Mouse (Mus musculus) CH12.LX (cell line): ENCODE data around the gene Tkt. TPM values are rescaled to one million over a fixed set of nuclear protein-coding genes. Genes with fewer than 3 reads are reported as not detected.
A peak's percentile ranks its signal among the peaks of the same experiment; 100 is the strongest.

ENCODE experiments used
- DNase-seq: peaks from one replicate; pipeline ENCODE4 v3.0.0-alpha.2; 2013; ENCODE audit errors: extremely low read depth
- H3K27ac ChIP-seq: 2 replicates; pipeline ENCODE4 v1.5.1; 2012; ENCODE audit warnings: low read depth, mild to moderate bottlenecking, control low read depth, moderate library complexity; ENCODE audit not compliant: insufficient read depth
- H3K27me3 ChIP-seq: replicated peaks from 2 replicates; pipeline ENCODE3; 2012; ENCODE audit warnings: inconsistent platforms
- H3K36me3 ChIP-seq, 2 experiments: replicated peaks in 1 of 2; 2 replicates each; pipeline versions ENCODE3 to v1.6.1; 2012; ENCODE audit warnings: inconsistent platforms in 1 of 2, low read length in 1 of 2, mild to moderate bottlenecking in 1 of 2, mixed read lengths in 1 of 2, moderate library complexity in 1 of 2; ENCODE audit not compliant: control insufficient read depth in 1 of 2, insufficient read depth in 1 of 2
- H3K4me1 ChIP-seq, 2 experiments: 2 replicates each; pipeline ENCODE4 v1.6.1; 2012; ENCODE audit warnings: inconsistent platforms in 1 of 2, moderate library complexity in 1 of 2; ENCODE audit not compliant: insufficient read depth in 2 of 2, control insufficient read depth in 1 of 2
- H3K4me2 ChIP-seq: 2 replicates; pipeline ENCODE4 v1.6.1; 2012; ENCODE audit warnings: low read depth, mild to moderate bottlenecking, control low read depth; ENCODE audit not compliant: poor library complexity, insufficient read depth, severe bottlenecking
- H3K4me3 ChIP-seq, 3 experiments: fragments of 150-350 bp in 1 of 3; sonication (generic) in 1 of 3; replicated peaks in 1 of 3; 2 replicates each; pipeline versions ENCODE3 to v1.5.1; 2011 to 2012; ENCODE audit warnings: low read depth in 2 of 3, low read length in 2 of 3, mild to moderate bottlenecking in 2 of 3, moderate library complexity in 2 of 3, control low read depth in 1 of 3, improper control_type of control experiment in 1 of 3, inconsistent platforms in 1 of 3, mixed read lengths in 1 of 3; ENCODE audit not compliant: poor library complexity in 1 of 3
- H3K79me2 ChIP-seq: replicated peaks from 2 replicates; pipeline ENCODE4 v1.6.1; 2012; ENCODE audit warnings: mild to moderate bottlenecking, moderate library complexity; ENCODE audit not compliant: control insufficient read depth, poor library complexity, insufficient read depth, severe bottlenecking; ENCODE audit errors: extremely low read depth
- H3K9ac ChIP-seq: 2 replicates; pipeline ENCODE4 v1.6.1; 2012; ENCODE audit warnings: low read depth, mild to moderate bottlenecking, control low read depth, moderate library complexity; ENCODE audit not compliant: insufficient read depth
- H3K9me3 ChIP-seq: replicated peaks from 2 replicates; pipeline ENCODE3; 2012; ENCODE audit warnings: low read length, inconsistent platforms, mixed read lengths
- BHLHE40 ChIP-seq: IDR thresholded peaks from 2 replicates; pipeline ENCODE4 v1.6.1; 2011; ENCODE audit warnings: mild to moderate bottlenecking, low read depth, low read length, improper control_type of control experiment
- CHD1 ChIP-seq: IDR thresholded peaks from 2 replicates; pipeline ENCODE4 v1.6.1; 2012; ENCODE audit warnings: low read depth, low read length, improper control_type of control experiment, inconsistent platforms
- CHD2 ChIP-seq: IDR thresholded peaks from 2 replicates; pipeline ENCODE4 v1.6.1; 2011; ENCODE audit warnings: low read length, improper control_type of control experiment
- ELF1 ChIP-seq: IDR thresholded peaks from 2 replicates; pipeline ENCODE4 v1.6.1; 2014; ENCODE audit warnings: low read depth, mild to moderate bottlenecking, inconsistent platforms, low read length, improper control_type of control experiment
- EP300 ChIP-seq: IDR thresholded peaks from 2 replicates; pipeline ENCODE4 v1.6.1; 2011; ENCODE audit warnings: low read length, improper control_type of control experiment
- GABPA ChIP-seq: IDR thresholded peaks from 2 replicates; pipeline ENCODE4 v1.6.1; 2012; ENCODE audit warnings: low read depth, low read length, improper control_type of control experiment, inconsistent platforms; ENCODE audit not compliant: insufficient replicate concordance
- IRF4 ChIP-seq: IDR thresholded peaks from 2 replicates; pipeline ENCODE4 v1.6.1; 2014; ENCODE audit warnings: low read depth, mild to moderate bottlenecking, inconsistent platforms, low read length, improper control_type of control experiment
- JUND ChIP-seq: conservative IDR thresholded peaks from 2 replicates; pipeline ENCODE4 v1.6.1; 2011; ENCODE audit warnings: low read depth, low read length, improper control_type of control experiment
- KAT2A ChIP-seq: IDR thresholded peaks from 2 replicates; pipeline ENCODE4 v1.6.1; 2012; ENCODE audit warnings: low read length, improper control_type of control experiment, inconsistent platforms; ENCODE audit not compliant: insufficient replicate concordance
- MAX ChIP-seq: IDR thresholded peaks from 2 replicates; pipeline ENCODE4 v1.6.1; 2011; ENCODE audit warnings: low read length, improper control_type of control experiment
- MEF2A ChIP-seq: IDR thresholded peaks from 2 replicates; pipeline ENCODE4 v1.6.1; 2014; ENCODE audit warnings: low read depth, mild to moderate bottlenecking, inconsistent platforms, low read length, improper control_type of control experiment, borderline replicate concordance
- NELFE ChIP-seq: IDR thresholded peaks from 2 replicates; pipeline ENCODE4 v1.6.1; 2011; ENCODE audit warnings: low read depth, low read length, improper control_type of control experiment
- NRF1 ChIP-seq: IDR thresholded peaks from 2 replicates; pipeline ENCODE4 v1.6.1; 2014; ENCODE audit warnings: low read depth, mild to moderate bottlenecking, inconsistent platforms, low read length, improper control_type of control experiment, moderate library complexity
- PAX5 ChIP-seq: IDR thresholded peaks from 2 replicates; pipeline ENCODE4 v1.6.1; 2012; ENCODE audit warnings: low read length, inconsistent platforms, mixed read lengths
- POLR2AphosphoS2 ChIP-seq: IDR thresholded peaks from 2 replicates; pipeline ENCODE4 v1.6.1; 2011; ENCODE audit warnings: low read depth, low read length, improper control_type of control experiment
- SMC3 ChIP-seq: IDR thresholded peaks from 2 replicates; pipeline ENCODE4 v1.6.1; 2011; ENCODE audit warnings: low read depth, low read length, improper control_type of control experiment
- TBP ChIP-seq: conservative IDR thresholded peaks from 2 replicates; pipeline ENCODE4 v1.6.1; 2011; ENCODE audit warnings: low read depth, low read length, improper control_type of control experiment
- UBTF ChIP-seq: IDR thresholded peaks from 2 replicates; pipeline ENCODE4 v1.6.1; 2012; ENCODE audit warnings: low read depth, mild to moderate bottlenecking, inconsistent platforms, low read length, improper control_type of control experiment, moderate library complexity
- USF1 ChIP-seq: IDR thresholded peaks from 2 replicates; pipeline ENCODE4 v1.6.1; 2014; ENCODE audit warnings: low read depth, mild to moderate bottlenecking, inconsistent platforms, low read length, improper control_type of control experiment
- ZC3H11A ChIP-seq: IDR thresholded peaks from 2 replicates; pipeline ENCODE4 v1.6.1; 2012; ENCODE audit warnings: low read depth, mild to moderate bottlenecking, inconsistent platforms, low read length, improper control_type of control experiment
- ZKSCAN1 ChIP-seq: IDR thresholded peaks from 2 replicates; pipeline ENCODE4 v1.6.1; 2012; ENCODE audit warnings: low read depth, inconsistent platforms, low read length, improper control_type of control experiment, borderline replicate concordance
- dilution Hi-C: fragments of 300-500 bp; cut with MboI; formaldehyde crosslinking; loops from 2 replicates; pipeline ENCODE4 v1.14.3; 2020; ENCODE audit warnings: low sequenced_read_pairs; ENCODE audit not compliant: extremely low pct_unique_long_range_greater_than_20kb, extremely low pct_ligation_motif_present
- in situ Hi-C: fragments of 300-500 bp; cut with MboI; formaldehyde crosslinking; loops from 3 replicates; pipeline ENCODE4 v1.14.3; 2019; ENCODE audit warnings: low sequenced_read_pairs, low pct_ligation_motif_present, low pct_unique_long_range_greater_than_20kb, mixed read lengths
- polyA plus RNA-seq: library from polyadenylated mRNA; unstranded; fragments of >175 nt; gene quantifications from 2 replicates; pipeline ENCODE4 v1.2.1, GENCODE M21; 2012; ENCODE audit warnings: low read depth; ENCODE audit not compliant: insufficient read length
- total RNA-seq, 2 experiments: library from RNA; depleted of rRNA; stranded (reverse); fragments of 300-350 nt in 1 of 2; fragments of >200 nt in 1 of 2; gene quantifications; 2 replicates each; pipeline ENCODE4 v1.2.3; 2012 to 2014

The Tkt gene
- total and polyA plus RNA-seq, 3 experiments = 450 to 837 (median 456) TPM

DNA sequence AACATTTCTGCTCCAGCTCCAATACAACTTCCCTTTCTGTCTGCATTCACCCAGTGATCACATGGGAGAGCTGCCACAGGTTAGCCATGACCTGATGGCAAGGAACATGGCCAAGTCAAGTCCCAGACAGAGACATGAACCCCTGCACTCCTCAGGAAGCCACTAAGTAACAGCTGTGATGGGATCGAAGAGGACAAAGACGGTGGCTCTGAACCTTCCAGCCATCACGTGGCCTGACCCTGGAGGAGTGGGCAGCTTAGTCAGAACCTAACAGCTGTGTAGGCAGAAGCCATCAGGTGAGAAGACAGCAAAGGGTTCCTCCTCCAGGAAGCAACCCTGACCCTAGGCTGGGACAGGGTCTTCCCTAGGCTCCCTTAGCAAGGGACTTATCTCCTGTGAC, 61.3 kb downstream of the Tkt start:
- peaks cover 30% of the 10 kb centered on the region for H3K79me2 ChIP-seq
- H3K4me3 ChIP-seq = no peak overlapping the region
- DNase-seq = no peak
- H3K9me3 ChIP-seq = no peaks in the 10 kb centered on the region
- peaks cover 53 to 90% of the 10 kb centered on the region in 2 experiments for H3K36me3 ChIP-seq
- TF ChIP-seq KAT2A = no peak
- TF ChIP-seq EP300 = no peak
- no peak for TF ChIP-seq JUND
- TF ChIP-seq ZKSCAN1 = no peak
- TF ChIP-seq, all 38 proteins: peak for 0
- Histone ChIP-seq H3K9ac (no peak overlapping the region), H3K27ac (peak overlapping the region; percentile 21; the same call in 1 of the 2 replicates), H3K4me2 (no peak overlapping the region), H3K27me3 (no peaks in the 10 kb centered on the region), H3K4me1 (peaks cover 76 to 92% of the 10 kb centered on the region in 2 experiments)
- in situ Hi-C loops (no loop called here), dilution Hi-C loops (no loop called here)

DNA sequence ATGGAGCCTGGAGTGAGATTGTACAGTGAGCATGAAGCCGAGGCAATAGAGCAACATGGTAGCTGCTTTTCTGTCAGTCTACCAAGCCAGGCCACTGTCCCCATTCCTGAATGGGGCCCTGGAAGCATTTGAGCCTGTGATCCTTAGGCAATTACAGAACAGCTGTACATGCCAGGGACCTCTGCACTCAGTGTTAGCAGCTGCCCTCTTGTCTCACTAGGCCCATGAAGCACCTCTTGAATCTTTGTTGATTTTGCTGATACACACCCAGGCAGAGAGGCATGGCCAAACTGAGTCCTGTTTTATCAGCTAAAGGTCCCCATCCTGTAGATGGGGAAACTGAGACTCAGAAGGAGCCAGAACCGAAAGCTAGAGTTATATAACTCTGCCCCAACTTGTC, 62.1 kb downstream of the Tkt start:
- TF ChIP-seq MAX (no peak), EP300 (no peak), BHLHE40 (no peak), UBTF (no peak)
- no peak for DNase-seq
- dilution Hi-C loops = no loop called here
- Histone ChIP-seq H3K27me3 (no peaks in the 10 kb centered on the region), H3K9ac (no peak overlapping the region; the same call in 1 of the 2 replicates), H3K9me3 (no peaks in the 10 kb centered on the region), H3K4me1 (peaks cover 81 to 96% of the 10 kb centered on the region in 2 experiments), H3K36me3 (peaks cover 51 to 91% of the 10 kb centered on the region in 2 experiments), H3K4me3 (no peak overlapping the region), H3K27ac (no peak overlapping the region), H3K79me2 (peaks cover 38% of the 10 kb centered on the region), H3K4me2 (no peak overlapping the region)
- in situ Hi-C loops = no loop called here

DNA sequence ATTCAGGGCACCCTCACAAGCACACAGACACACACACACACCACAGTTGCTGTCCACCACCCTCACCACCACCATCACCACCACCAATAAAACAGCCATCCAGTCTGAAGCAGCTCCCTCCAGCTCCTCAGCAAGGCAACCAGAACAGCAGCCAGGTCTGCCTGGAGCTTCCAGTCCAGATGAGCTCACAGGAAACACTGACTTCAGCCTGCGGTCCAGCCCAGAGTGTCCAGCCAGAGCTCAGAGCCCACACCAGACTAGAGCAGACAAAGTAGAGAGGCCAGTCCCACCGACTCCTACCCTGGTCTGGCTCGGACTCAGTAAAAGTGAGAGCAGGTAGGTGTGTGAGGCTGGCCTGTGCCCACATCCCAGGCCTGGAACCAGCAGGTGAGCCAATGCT, 62.8 kb downstream of the Tkt start:
- TF ChIP-seq NRF1 = no peak
- TF ChIP-seq TBP = no peak
- no peak for TF ChIP-seq NELFE
- no peak for TF ChIP-seq GABPA
- no peak for TF ChIP-seq ZKSCAN1
- no peak for TF ChIP-seq MEF2A
- TF ChIP-seq IRF4 = no peak
- no peak for TF ChIP-seq EP300
- TF ChIP-seq CHD1 = no peak
- TF ChIP-seq ELF1 = no peak
- TF ChIP-seq USF1 = no peak
- TF ChIP-seq SMC3 = no peak
- no peak for TF ChIP-seq ZC3H11A
- no peak for TF ChIP-seq POLR2AphosphoS2
- TF ChIP-seq CHD2 = no peak
- no peak for TF ChIP-seq PAX5
- no peak for DNase-seq
- Histone ChIP-seq H3K4me1 (peaks cover 83 to 97% of the 10 kb centered on the region in 2 experiments), H3K27ac (no peak overlapping the region; the same call in 1 of the 2 replicates), H3K4me2 (no peak overlapping the region), H3K79me2 (peaks cover 43% of the 10 kb centered on the region), H3K9me3 (no peaks in the 10 kb centered on the region), H3K36me3 (peaks cover 45 to 91% of the 10 kb centered on the region in 2 experiments), H3K9ac (no peak overlapping the region; the same call in 1 of the 2 replicates), H3K4me3 (peak overlapping the region in 1 of 3 experiments; percentile 11), H3K27me3 (no peaks in the 10 kb centered on the region)
- dilution Hi-C loops (no loop called here), in situ Hi-C loops (no loop called here)
